Comparison of ENCODE assay signal across 8 mouse cellular contexts in genomic region chr6:85915141-85915538, GRCm38 (mm10). TPM values are rescaled to one million over a fixed set of nuclear protein-coding genes. Genes with fewer than 3 reads are reported as not detected.
DNase-seq lines count a peak whose midpoint lies in the region; ATAC-seq and TF ChIP-seq lines count a peak whose summit lies in the region.

No protein-coding gene starts in this region.

- H3K27ac ChIP-seq in heart, embryonic 14.5 days (replicated peaks in 1 of 2; ENCODE audit: control insufficient read depth in 1 of 2, insufficient read depth in 1 of 2, low read depth in 2 of 2, low read length in 2 of 2) = peak overlapping the region; percentile 76 to 93
- peak overlapping the region; percentile 89 for H3K27ac ChIP-seq in embryonic facial prominence, embryonic 13.5 days
- H3K27ac ChIP-seq in intestine, postnatal 0 days (ENCODE audit: low read depth, low read length) = peak overlapping the region; percentile 89

- no peak for DNase-seq in heart, adult 8-10 months (ENCODE audit: low spot score)
- no peak for DNase-seq in urinary bladder, adult 2 months (ENCODE audit: low spot score)

- no peak for TF ChIP-seq CTCF in E14TG2a.4 (conservative IDR thresholded peaks at IDR 0.05; ENCODE audit: low read length)
- TF ChIP-seq CTCF in intestine, postnatal 0 days (IDR thresholded peaks at IDR 0.05; ENCODE audit: low read depth) = no peak

- H3K4me1 ChIP-seq in heart, embryonic 14.5 days (ENCODE audit: control insufficient read depth in 2 of 2, insufficient read depth in 2 of 2, low read length in 2 of 2) = peaks cover 0 to 8% of the 10 kb centered on the region in 2 experiments; a peak in 2 of 4 replicates
- H3K4me1 ChIP-seq in E14TG2a.4 (replicated peaks; ENCODE audit: low read depth, low read length) = peaks cover 16% of the 10 kb centered on the region
- H3K4me1 ChIP-seq in embryonic facial prominence, embryonic 13.5 days = peaks cover 16% of the 10 kb centered on the region
- 0 out of 2 replicates have a peak, but pooled peaks cover 2% of the 10 kb centered on the region for H3K4me1 ChIP-seq in intestine, postnatal 0 days (replicated peaks; ENCODE audit: control insufficient read depth, insufficient read depth, low read length)

- H3K4me3 ChIP-seq in heart, embryonic 14.5 days (ENCODE audit: control insufficient read depth in 1 of 2, insufficient read depth in 1 of 2, low read depth in 1 of 2, low read length in 2 of 2) = peak overlapping the region; percentile 56 to 82
- H3K4me3 ChIP-seq in E14TG2a.4 (replicated peaks; ENCODE audit: low read length) = peak overlapping the region; percentile 84
- peak overlapping the region; percentile 64 for H3K4me3 ChIP-seq in embryonic facial prominence, embryonic 13.5 days
- peak overlapping the region; percentile 65 for H3K4me3 ChIP-seq in intestine, postnatal 0 days (ENCODE audit: low read depth, low read length)
- peak overlapping the region; percentile 75 for H3K4me3 ChIP-seq in myocyte

- no peaks in the 10 kb centered on the region for H3K27me3 ChIP-seq in heart, embryonic 14.5 days (ENCODE audit: control insufficient read depth, insufficient read depth, low read length)
- 0 out of 2 replicates have a peak, but pooled peaks cover 3% of the 10 kb centered on the region for H3K27me3 ChIP-seq in E14TG2a.4 (ENCODE audit: insufficient read depth, low read length)
- H3K27me3 ChIP-seq in embryonic facial prominence, embryonic 13.5 days = no peaks in the 10 kb centered on the region
- H3K27me3 ChIP-seq in intestine, postnatal 0 days (replicated peaks; ENCODE audit: control insufficient read depth, insufficient read depth, low read length) = no peaks in the 10 kb centered on the region
- no peaks in the 10 kb centered on the region for H3K27me3 ChIP-seq in myocyte (ENCODE audit: control insufficient read depth, insufficient read depth, insufficient read length)

- peak overlapping the region; percentile 81 for H3K9ac ChIP-seq in heart, embryonic 14.5 days (ENCODE audit: low read length)
- H3K9ac ChIP-seq in embryonic facial prominence, embryonic 13.5 days = peak overlapping the region; percentile 87
- peak overlapping the region; percentile 58 for H3K9ac ChIP-seq in intestine, postnatal 0 days (ENCODE audit: low read depth, low read length)

- H3ac ChIP-seq in myocyte (ENCODE audit: control insufficient read depth, insufficient read length) = peak overlapping the region; percentile 79

- H3K36me3 ChIP-seq in heart, embryonic 14.5 days (ENCODE audit: control insufficient read depth, insufficient read depth, low read length) = no peaks in the 10 kb centered on the region
- H3K36me3 ChIP-seq in E14TG2a.4 (ENCODE audit: insufficient read depth, low read length) (peaks cover 5% of the 10 kb centered on the region; the same call in 1 of the 2 replicates), myocyte (ENCODE audit: control insufficient read depth, insufficient read depth) (no peaks in the 10 kb centered on the region)
- no peaks in the 10 kb centered on the region for H3K36me3 ChIP-seq in embryonic facial prominence, embryonic 13.5 days
- H3K36me3 ChIP-seq in intestine, postnatal 0 days (ENCODE audit: control insufficient read depth, insufficient read depth) = no peaks in the 10 kb centered on the region

- H3K9me3 ChIP-seq in heart, embryonic 14.5 days (ENCODE audit: control insufficient read depth, low read length) = no peaks in the 10 kb centered on the region
- no peaks in the 10 kb centered on the region for H3K9me3 ChIP-seq in E14TG2a.4 (ENCODE audit: low read length)
- no peaks in the 10 kb centered on the region for H3K9me3 ChIP-seq in embryonic facial prominence, embryonic 13.5 days
- no peaks in the 10 kb centered on the region for H3K9me3 ChIP-seq in intestine, postnatal 0 days (ENCODE audit: control insufficient read depth)

- WGBS in heart, embryonic 14.5 days = 4% methylated on average over 11 of the region's 11 CpGs
- 4% methylated on average over 11 of the region's 11 CpGs for WGBS in embryonic facial prominence, embryonic 13.5 days
- WGBS in intestine, postnatal 0 days = 3% methylated on average over 11 of the region's 11 CpGs

- no peak for TF ChIP-seq POLR2A in myocyte (IDR thresholded peaks at IDR 0.05; ENCODE audit: insufficient read length, low read depth)

- ATAC-seq in heart, embryonic 14.5 days (ENCODE audit: insufficient number of reproducible peaks, insufficient read depth, low FRiP score, low read depth) = no peak
- ATAC-seq in embryonic facial prominence, embryonic 13.5 days (ENCODE audit: insufficient number of reproducible peaks, insufficient read depth, low FRiP score, low TSS enrichment, low read depth) = no peak
- ATAC-seq in intestine, postnatal 0 days = no peak
- ATAC-seq in cerebellum, adult (ENCODE audit: insufficient number of reproducible peaks, low FRiP score, low TSS enrichment) = no peak

- peak overlapping the region; percentile 78 for H3K4me2 ChIP-seq in heart, embryonic 14.5 days (ENCODE audit: low read length)
- peak overlapping the region; percentile 82 for H3K4me2 ChIP-seq in embryonic facial prominence, embryonic 13.5 days
- H3K4me2 ChIP-seq in intestine, postnatal 0 days (replicated peaks; ENCODE audit: low read depth) = peak overlapping the region; percentile 74
- peak overlapping the region; percentile 96 for H3K4me2 ChIP-seq in myocyte (ENCODE audit: low read depth)

- peaks cover 13% of the 10 kb centered on the region for H3K79me2 ChIP-seq in myocyte (ENCODE audit: control insufficient read depth, insufficient read depth)

TF ChIP-seq in myocyte, 11 proteins besides CTCF, POLR2A, EP300 and RAD21:
- TF ChIP-seq REST (IDR thresholded peaks at IDR 0.05; ENCODE audit: insufficient read depth, insufficient read length) = no peak
- no peak for TF ChIP-seq TCF12 (IDR thresholded peaks at IDR 0.05; ENCODE audit: insufficient read depth, poor library complexity, severe bottlenecking)
- no peak for TF ChIP-seq E2F4 (IDR thresholded peaks at IDR 0.05; ENCODE audit: insufficient read depth)
- no peak for TF ChIP-seq MAX (IDR thresholded peaks at IDR 0.05; ENCODE audit: low read depth)
- no peak for TF ChIP-seq MYOG (IDR thresholded peaks at IDR 0.05; ENCODE audit: control insufficient read depth in 1 of 3, insufficient read depth in 1 of 3, insufficient read length in 2 of 3, low read depth in 2 of 3)
- TF ChIP-seq POLR2AphosphoS2 (IDR thresholded peaks at IDR 0.05; ENCODE audit: insufficient read length, low read depth) = no peak
- no peak for TF ChIP-seq TCF3 (IDR thresholded peaks at IDR 0.05; ENCODE audit: insufficient read length, low read depth)
- no peak for TF ChIP-seq CEBPB (IDR thresholded peaks at IDR 0.05; ENCODE audit: insufficient read depth, poor library complexity, severe bottlenecking)
- TF ChIP-seq USF1 (IDR thresholded peaks at IDR 0.05; ENCODE audit: low read depth) = no peak
- TF ChIP-seq MYOD1 (IDR thresholded peaks at IDR 0.05; ENCODE audit: control insufficient read depth in 1 of 3, insufficient read length in 2 of 3, low read depth in 2 of 3) = no peak
- no peak for TF ChIP-seq SRF (IDR thresholded peaks at IDR 0.05; ENCODE audit: control insufficient read depth, insufficient read length, low read depth)

RNA-seq across cellular contexts. Expression of gene Nat8f1, which starts 0.3 kb away (rescaled TPM):
- 4.3 and 5.4 TPM in 2 replicates for polyA plus RNA-seq in heart, embryonic 14.5 days (2014; fragmentation: Nextera tagmentation; extraction: Ambion mirVana)
- 1 to 10 TPM; 1.8 to 4.6 (median 3.2) TPM for total RNA-seq in heart, adult 8-10 months (2022)
- polyA plus RNA-seq in embryonic facial prominence, embryonic 13.5 days (2015; fragmentation: Nextera tagmentation; extraction: Ambion mirVana) = 6.5 and 11.2 TPM in 2 replicates
- polyA plus RNA-seq in intestine, postnatal 0 days (2015; fragmentation: Nextera tagmentation; extraction: Ambion mirVana) = 18.1 and 19.0 TPM in 2 replicates
- 3.8 TPM for polyA plus RNA-seq in myocyte (2012; fragmentation: generic; extraction: Trizol)
- 12.5 and 17.4 TPM in 2 replicates for polyA plus RNA-seq in urinary bladder, adult 2 months (2012; rRNA removed)

RNA-seq across cellular contexts. Expression of gene Tprkb, which starts 3.5 kb away (rescaled TPM):
- polyA plus RNA-seq in heart, embryonic 14.5 days (2014; fragmentation: Nextera tagmentation; extraction: Ambion mirVana) = 23.9 TPM in 2 replicates
- total RNA-seq in heart, adult 8-10 months (2022) = 10 to 100 TPM; 12.3 to 14.6 (median 13.8) TPM
- 39.5 and 45.9 TPM in 2 replicates for polyA plus RNA-seq in embryonic facial prominence, embryonic 13.5 days (2015; fragmentation: Nextera tagmentation; extraction: Ambion mirVana)
- polyA plus RNA-seq in intestine, postnatal 0 days (2015; fragmentation: Nextera tagmentation; extraction: Ambion mirVana) = 61.3 and 65.1 TPM in 2 replicates
- polyA plus RNA-seq in myocyte (2012; fragmentation: generic; extraction: Trizol) = 19.8 TPM
- polyA plus RNA-seq in urinary bladder, adult 2 months (2012; rRNA removed) = 34.5 and 35.2 TPM in 2 replicates

RNA-seq across cellular contexts. Expression of gene Nat8f4, which starts 10.5 kb away (rescaled TPM):
- 2.6 TPM in 2 replicates for polyA plus RNA-seq in heart, embryonic 14.5 days (2014; fragmentation: Nextera tagmentation; extraction: Ambion mirVana)
- total RNA-seq in heart, adult 8-10 months (2022) = 1 to 10 TPM in 2 of 4 experiments, under 1 TPM in 2; 0.80 to 1.6 (median 1.1) TPM
- 2.5 and 2.8 TPM in 2 replicates for polyA plus RNA-seq in embryonic facial prominence, embryonic 13.5 days (2015; fragmentation: Nextera tagmentation; extraction: Ambion mirVana)
- 38.7 and 41.4 TPM in 2 replicates for polyA plus RNA-seq in intestine, postnatal 0 days (2015; fragmentation: Nextera tagmentation; extraction: Ambion mirVana)
- 0.31 TPM for polyA plus RNA-seq in myocyte (2012; fragmentation: generic; extraction: Trizol)
- polyA plus RNA-seq in urinary bladder, adult 2 months (2012; rRNA removed) = 3.1 and 3.7 TPM in 2 replicates

RNA-seq across cellular contexts. Expression of gene Nat8f2, which starts 46.2 kb away (rescaled TPM):
- polyA plus RNA-seq in heart, embryonic 14.5 days (2014; fragmentation: Nextera tagmentation; extraction: Ambion mirVana) = not detected in 2 replicates
- under 1 TPM in 2 of 4 experiments, not detected in 2; 0.06 to 0.09 TPM for total RNA-seq in heart, adult 8-10 months (2022)
- polyA plus RNA-seq in embryonic facial prominence, embryonic 13.5 days (2015; fragmentation: Nextera tagmentation; extraction: Ambion mirVana) = not detected in 2 replicates
- polyA plus RNA-seq in intestine, postnatal 0 days (2015; fragmentation: Nextera tagmentation; extraction: Ambion mirVana) = 0.16 and 0.38 TPM in 2 replicates
- polyA plus RNA-seq in myocyte (2012; fragmentation: generic; extraction: Trizol) = not detected
- 0.03 and 0.09 TPM in 2 replicates for polyA plus RNA-seq in urinary bladder, adult 2 months (2012; rRNA removed)

RNA-seq across cellular contexts. Expression of gene Dusp11, which starts 46.3 kb away (rescaled TPM):
- 49.8 TPM in 2 replicates for polyA plus RNA-seq in heart, embryonic 14.5 days (2014; fragmentation: Nextera tagmentation; extraction: Ambion mirVana)
- 10 to 100 TPM; 33.4 to 41.0 (median 37.0) TPM for total RNA-seq in heart, adult 8-10 months (2022)
- 48.6 and 55.6 TPM in 2 replicates for polyA plus RNA-seq in embryonic facial prominence, embryonic 13.5 days (2015; fragmentation: Nextera tagmentation; extraction: Ambion mirVana)
- 37.1 and 39.9 TPM in 2 replicates for polyA plus RNA-seq in intestine, postnatal 0 days (2015; fragmentation: Nextera tagmentation; extraction: Ambion mirVana)
- 20.8 TPM for polyA plus RNA-seq in myocyte (2012; fragmentation: generic; extraction: Trizol)
- polyA plus RNA-seq in urinary bladder, adult 2 months (2012; rRNA removed) = 80.6 and 95.1 TPM in 2 replicates
